Mouse (Mus musculus) bone marrow, adult 2 months (tissue): ENCODE results near the gene Krtap5-1.
"Not testable (repeated sequence)": the region's sequence is repeated elsewhere in the genome, so short reads cannot be mapped to it uniquely, and the experiment has no call there.

Experiments used
- CTCF ChIP-seq: fragments of 200-500 bp; IDR thresholded peaks from 2 replicates; pipeline ENCODE4 v1.5.1; 2011; ENCODE audit warnings: low read length, control low read depth; ENCODE audit not compliant: control insufficient read depth, insufficient read depth
- POLR2A ChIP-seq: fragments of 200-500 bp; IDR thresholded peaks from 2 replicates; pipeline ENCODE4 v1.6.1; 2011; ENCODE audit warnings: low read depth, mild to moderate bottlenecking, control low read depth, low read length, borderline replicate concordance; ENCODE audit not compliant: control insufficient read depth

DNA sequence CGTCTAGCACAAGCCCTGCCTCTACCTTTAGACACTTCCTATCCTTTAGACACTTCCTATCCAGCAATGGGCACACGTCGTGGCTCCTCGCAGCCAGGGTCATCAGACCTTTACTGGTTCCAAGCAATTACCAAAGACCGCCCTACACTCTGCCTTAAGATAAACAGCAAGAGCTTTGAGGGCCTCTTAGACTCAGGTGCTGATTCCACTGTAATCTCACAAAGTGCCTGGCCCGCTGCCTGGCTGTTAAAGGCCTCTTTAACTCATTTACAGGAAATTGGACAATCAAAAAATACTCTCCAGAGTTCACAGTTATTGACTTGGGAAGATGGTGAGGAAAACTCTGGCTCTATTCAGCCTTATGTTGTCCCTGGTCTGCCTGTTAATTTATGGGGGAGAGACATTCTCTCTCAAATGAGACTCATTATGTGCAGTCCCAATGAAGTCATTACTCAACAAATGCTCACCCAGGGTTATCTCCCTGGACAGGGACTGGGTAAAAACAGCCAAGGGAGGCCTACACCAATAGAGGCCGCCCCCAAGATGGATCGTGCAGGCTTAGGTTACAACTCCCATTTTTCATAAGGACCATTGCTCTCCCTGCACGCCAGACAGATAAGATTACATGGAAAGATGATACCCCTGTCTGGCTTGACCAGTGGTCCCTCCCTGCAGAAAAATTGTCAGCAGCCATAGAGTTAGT lies 10.9 kb downstream of the Krtap5-1 start:
- not testable (repeated sequence) for TF ChIP-seq CTCF, POLR2A
